Mouse (Mus musculus): ENCODE measurements at regions not wholly inside any gene's neighbourhood (a gene's known extent, or its start where the extent isn't known, plus 50 kb on each side); places are given as distances from the start of the nearest gene placed in this dataset.

DNA sequence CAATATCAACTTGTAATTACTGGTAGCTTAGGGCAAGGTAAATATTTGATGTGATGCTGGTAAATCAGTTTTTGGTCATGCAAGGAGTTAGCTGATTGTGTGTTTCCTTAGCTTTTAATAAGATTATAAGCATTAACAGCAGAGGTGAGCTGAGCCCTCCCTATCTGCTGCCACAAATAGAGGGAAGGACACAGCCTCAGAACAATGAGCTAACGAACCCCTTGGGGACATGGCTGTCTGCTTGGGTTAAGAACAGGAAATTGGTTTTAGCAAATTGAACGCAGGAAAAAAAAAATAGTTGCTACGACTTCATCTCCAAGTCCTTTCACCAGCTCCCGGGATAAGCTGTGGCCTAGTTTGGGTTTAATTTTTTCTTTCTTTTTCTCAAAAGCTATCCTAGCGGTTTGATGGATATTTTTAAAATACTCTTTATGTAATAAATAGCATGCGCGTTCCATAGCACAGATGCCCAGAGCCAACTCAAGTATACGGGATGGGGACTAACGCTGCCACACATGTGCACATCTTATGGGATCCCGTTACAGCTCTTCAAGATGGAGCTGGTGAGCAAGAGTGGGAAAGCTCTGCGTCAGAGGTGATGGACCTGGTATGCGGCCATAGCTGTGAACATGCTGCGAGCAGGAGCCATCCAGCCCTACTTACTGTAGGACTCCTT is 236.6 kb downstream of the Atp23 start:
- Histone ChIP-seq H3K4me3 (ENCODE audit: low read depth, low read length) (no peak overlapping the region), H3K36me3 (ENCODE audit: control insufficient read depth, insufficient read depth, low read length) (no peaks in the 10 kb centered on the region), H3K4me1 (ENCODE audit: control insufficient read depth, insufficient read depth, insufficient read length, low read length) (no peaks in the 10 kb centered on the region), H3K27ac (ENCODE audit: insufficient read depth, low read depth, low read length) (no peak overlapping the region), H3K27me3 (ENCODE audit: control insufficient read depth, insufficient read depth, low read length) (no peaks in the 10 kb centered on the region)
- WGBS: 86% methylated on average over 13 of the region's 13 CpGs
- TF ChIP-seq POLR2A (IDR thresholded peaks at IDR 0.05; ENCODE audit: low read depth, low read length) (no peak), CTCF (IDR thresholded peaks at IDR 0.05; ENCODE audit: extremely low read depth, insufficient read length, insufficient replicate concordance, low read depth, low read length) (no peak)

DNA sequence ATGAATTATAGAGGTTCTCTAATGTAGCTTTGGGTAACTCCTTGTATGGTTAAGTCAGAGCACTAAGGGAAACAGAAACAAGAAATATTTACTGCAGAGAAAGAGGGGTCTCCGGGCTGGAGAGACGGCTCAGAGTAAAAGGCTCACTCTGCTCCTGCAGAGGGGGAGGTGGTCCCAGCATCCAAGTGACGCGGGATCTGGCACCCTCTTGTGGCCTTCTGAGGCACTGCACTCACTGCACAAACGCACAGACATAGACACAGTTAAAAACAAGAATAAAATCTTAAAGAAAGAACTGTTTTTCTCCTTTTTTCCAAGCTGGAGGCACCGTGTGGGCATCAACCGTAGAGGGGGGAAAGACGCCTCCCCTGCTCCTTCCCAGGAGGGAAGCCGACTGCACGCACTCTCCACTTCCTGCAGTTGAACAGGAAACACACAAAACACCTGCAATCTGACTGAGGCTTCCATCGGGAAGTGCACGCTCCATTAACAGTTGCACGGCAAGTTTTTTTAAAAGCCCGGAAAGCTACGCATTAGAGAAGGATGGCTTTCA is 237.6 kb downstream of the Atp23 start:
- no peaks in the 10 kb centered on the region for H3K36me3 ChIP-seq (ENCODE audit: control insufficient read depth, insufficient read depth, low read length)
- no peak overlapping the region for H3K4me3 ChIP-seq (ENCODE audit: low read depth, low read length)
- no peak overlapping the region for H3K27ac ChIP-seq (ENCODE audit: insufficient read depth, low read depth, low read length)
- TF ChIP-seq POLR2A (IDR thresholded peaks at IDR 0.05; ENCODE audit: low read depth, low read length) (no peak), CTCF (IDR thresholded peaks at IDR 0.05; ENCODE audit: extremely low read depth, insufficient read length, insufficient replicate concordance, low read depth, low read length) (peak; percentile 30; the same call in 1 of the 2 replicates)
- no peaks in the 10 kb centered on the region for H3K27me3 ChIP-seq (ENCODE audit: control insufficient read depth, insufficient read depth, low read length)
- 90% methylated on average over 15 of the region's 15 CpGs for WGBS
- H3K4me1 ChIP-seq (ENCODE audit: control insufficient read depth, insufficient read depth, insufficient read length, low read length): no peaks in the 10 kb centered on the region

DNA sequence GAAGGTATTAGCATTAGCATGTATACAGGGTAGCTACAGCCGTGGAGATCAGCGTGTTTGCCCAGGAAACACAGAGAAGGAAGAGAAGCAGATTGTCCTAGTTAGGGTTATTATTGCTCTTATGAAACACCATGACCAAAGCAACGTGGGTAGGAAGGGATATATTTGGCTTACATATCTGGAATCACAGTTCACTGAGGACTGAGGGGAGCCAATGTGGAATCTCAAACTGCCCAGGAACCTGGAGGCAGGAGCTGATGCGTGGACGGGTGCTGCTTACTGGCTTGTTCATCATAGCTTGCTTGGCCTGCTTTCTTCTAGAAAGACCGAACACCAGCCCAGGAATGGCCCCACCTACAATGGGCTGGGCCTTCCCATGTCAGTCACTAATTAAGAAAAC is 238.4 kb downstream of the Atp23 start:
- WGBS: 89% methylated on average over 6 of the region's 6 CpGs
- no peak for TF ChIP-seq POLR2A (IDR thresholded peaks at IDR 0.05; ENCODE audit: low read depth, low read length)
- TF ChIP-seq CTCF (IDR thresholded peaks at IDR 0.05; ENCODE audit: extremely low read depth, insufficient read length, insufficient replicate concordance, low read depth, low read length): no peak
- Histone ChIP-seq H3K27ac (ENCODE audit: insufficient read depth, low read depth, low read length) (no peak overlapping the region), H3K27me3 (ENCODE audit: control insufficient read depth, insufficient read depth, low read length) (no peaks in the 10 kb centered on the region), H3K4me1 (ENCODE audit: control insufficient read depth, insufficient read depth, insufficient read length, low read length) (no peaks in the 10 kb centered on the region), H3K4me3 (ENCODE audit: low read depth, low read length) (no peak overlapping the region), H3K36me3 (ENCODE audit: control insufficient read depth, insufficient read depth, low read length) (no peaks in the 10 kb centered on the region)

DNA sequence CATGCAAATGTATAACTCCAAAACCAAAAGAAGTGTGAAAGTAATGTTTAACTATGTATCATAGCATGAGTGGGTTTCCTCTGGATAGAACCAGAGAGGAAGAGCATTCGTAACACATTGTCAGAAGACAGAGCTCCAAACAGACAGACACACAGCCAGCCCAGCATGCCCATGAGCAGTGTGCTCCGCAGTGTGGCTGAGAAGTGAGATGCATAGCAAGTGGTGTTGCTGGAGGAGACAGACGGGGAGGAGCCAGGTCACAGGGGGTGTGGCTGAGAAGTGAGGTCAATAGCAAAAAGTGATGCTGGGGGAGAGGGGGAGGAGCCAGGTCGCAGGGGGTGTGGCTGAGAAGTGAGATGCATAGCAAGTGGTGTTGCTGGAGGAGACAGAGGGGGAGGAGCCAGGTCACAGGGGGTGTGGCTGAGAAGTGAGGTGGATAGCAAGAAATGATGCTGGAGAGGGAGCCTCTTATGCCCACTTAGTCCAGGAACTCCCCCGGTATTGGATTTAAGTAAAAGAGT is 240.0 kb downstream of the Atp23 start:
- no peaks in the 10 kb centered on the region for H3K27me3 ChIP-seq (ENCODE audit: control insufficient read depth, insufficient read depth, low read length)
- TF ChIP-seq CTCF (IDR thresholded peaks at IDR 0.05; ENCODE audit: extremely low read depth, insufficient read length, insufficient replicate concordance, low read depth, low read length) (no peak), POLR2A (IDR thresholded peaks at IDR 0.05; ENCODE audit: low read depth, low read length) (no peak)
- WGBS: 62% methylated on average over 5 of the region's 5 CpGs

DNA sequence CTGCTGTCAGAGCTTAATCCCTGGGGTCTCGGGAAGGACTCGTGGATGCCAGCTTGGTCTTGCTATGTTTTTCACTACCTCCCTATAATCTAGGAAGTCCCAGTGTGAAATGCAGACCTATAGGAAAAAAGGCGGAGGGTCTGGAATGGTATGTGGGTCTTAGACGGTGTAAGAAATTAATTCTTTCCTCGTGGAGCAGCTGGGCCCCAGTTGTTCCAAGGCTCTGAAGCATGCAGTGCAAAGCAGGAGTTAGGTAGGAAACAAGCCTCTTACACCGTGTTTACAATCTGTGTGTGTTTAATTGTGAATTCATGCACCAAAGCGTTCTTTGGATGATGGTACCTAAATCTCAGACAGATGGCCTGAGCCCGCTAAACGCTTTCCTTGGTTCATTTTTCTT is 241.1 kb downstream of the Atp23 start:
- Histone ChIP-seq H3K4me1 (ENCODE audit: control insufficient read depth, insufficient read depth, insufficient read length, low read length) (no peaks in the 10 kb centered on the region), H3K36me3 (ENCODE audit: control insufficient read depth, insufficient read depth, low read length) (no peaks in the 10 kb centered on the region), H3K27me3 (ENCODE audit: control insufficient read depth, insufficient read depth, low read length) (no peaks in the 10 kb centered on the region), H3K27ac (ENCODE audit: insufficient read depth, low read depth, low read length) (no peak overlapping the region), H3K4me3 (ENCODE audit: low read depth, low read length) (no peak overlapping the region)
- TF ChIP-seq CTCF (IDR thresholded peaks at IDR 0.05; ENCODE audit: extremely low read depth, insufficient read length, insufficient replicate concordance, low read depth, low read length) (no peak), POLR2A (IDR thresholded peaks at IDR 0.05; ENCODE audit: low read depth, low read length) (no peak)
- WGBS: 83% methylated on average over 9 of the region's 9 CpGs

More for the DNA sequence above, 240.0 kb downstream of the Atp23 start:
- Histone ChIP-seq H3K36me3 (ENCODE audit: control insufficient read depth, insufficient read depth, low read length) (no peaks in the 10 kb centered on the region), H3K4me3 (ENCODE audit: low read depth, low read length) (no peak overlapping the region), H3K27ac (ENCODE audit: insufficient read depth, low read depth, low read length) (no peak overlapping the region), H3K4me1 (ENCODE audit: control insufficient read depth, insufficient read depth, insufficient read length, low read length) (no peaks in the 10 kb centered on the region)

DNA sequence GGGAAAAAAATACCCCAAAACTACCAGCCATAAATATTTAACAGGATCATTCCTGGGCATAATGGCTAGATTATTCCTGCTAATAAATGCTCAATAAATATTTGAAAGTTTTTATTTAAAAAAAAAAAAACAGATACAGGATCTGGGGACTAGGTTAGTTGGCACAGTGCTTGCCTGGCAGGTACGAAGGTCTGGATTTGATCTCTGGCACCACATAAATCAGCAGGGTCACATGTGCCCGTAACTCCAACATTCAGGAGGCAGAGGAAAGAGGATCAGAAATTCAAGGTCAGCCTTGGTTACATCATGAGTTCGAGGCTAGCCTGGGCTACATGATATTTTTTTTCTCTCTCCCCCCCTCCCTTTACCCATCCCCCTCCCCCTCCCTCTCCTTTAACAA is 248.5 kb downstream of the Atp23 start:
- H3K27me3 ChIP-seq (ENCODE audit: control insufficient read depth, insufficient read depth, low read length): no peaks in the 10 kb centered on the region
- no peak for TF ChIP-seq POLR2A (IDR thresholded peaks at IDR 0.05; ENCODE audit: low read depth, low read length)
- no peak for TF ChIP-seq CTCF (IDR thresholded peaks at IDR 0.05; ENCODE audit: extremely low read depth, insufficient read length, insufficient replicate concordance, low read depth, low read length)
- no peaks in the 10 kb centered on the region for H3K4me1 ChIP-seq (ENCODE audit: control insufficient read depth, insufficient read depth, insufficient read length, low read length)
- 66% methylated on average over 3 of the region's 3 CpGs for WGBS
- H3K36me3 ChIP-seq (ENCODE audit: control insufficient read depth, insufficient read depth, low read length): no peaks in the 10 kb centered on the region
- no peak overlapping the region for H3K4me3 ChIP-seq (ENCODE audit: low read depth, low read length)
- H3K27ac ChIP-seq (ENCODE audit: insufficient read depth, low read depth, low read length): no peak overlapping the region

DNA sequence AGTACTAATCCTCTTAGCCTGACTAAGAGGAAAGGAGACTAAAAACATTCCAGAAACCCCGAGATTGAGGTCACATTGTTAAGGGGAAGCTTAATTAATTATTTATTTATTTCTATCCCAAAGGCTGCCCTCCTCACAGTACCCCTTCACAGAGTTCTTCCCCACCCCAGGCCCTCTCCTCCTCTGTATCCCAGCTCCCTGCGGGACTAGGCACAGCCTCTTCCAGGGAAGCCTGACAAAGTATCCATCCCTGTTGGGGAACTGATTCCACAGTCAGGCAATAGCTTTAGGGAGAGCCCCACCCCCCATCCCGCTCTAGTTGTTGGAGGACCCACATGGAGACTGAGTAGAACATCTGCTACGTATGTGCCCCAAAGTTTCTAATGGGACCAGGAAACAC is 254.6 kb downstream of the Atp23 start:
- WGBS: 52% methylated on average over 4 of the region's 4 CpGs
- H3K36me3 ChIP-seq (ENCODE audit: control insufficient read depth, insufficient read depth, low read length): no peaks in the 10 kb centered on the region
- TF ChIP-seq CTCF (IDR thresholded peaks at IDR 0.05; ENCODE audit: extremely low read depth, insufficient read length, insufficient replicate concordance, low read depth, low read length) (no peak), POLR2A (IDR thresholded peaks at IDR 0.05; ENCODE audit: low read depth, low read length) (no peak)
- H3K27ac ChIP-seq (ENCODE audit: insufficient read depth, low read depth, low read length): no peak overlapping the region
- no peaks in the 10 kb centered on the region for H3K27me3 ChIP-seq (ENCODE audit: control insufficient read depth, insufficient read depth, low read length)
- H3K4me1 ChIP-seq (ENCODE audit: control insufficient read depth, insufficient read depth, insufficient read length, low read length): no peaks in the 10 kb centered on the region
- no peak overlapping the region for H3K4me3 ChIP-seq (ENCODE audit: low read depth, low read length)
